Mouse (Mus musculus) hindbrain, embryonic 16.5 days (tissue): ENCODE measurements around the gene Galp. TPM values are rescaled to one million over a fixed set of nuclear protein-coding genes. Genes with fewer than 3 reads are reported as not detected.

Experiments
- ATAC-seq: fragments of 200-750 bp; cut with Nextera tagmentation; 2 replicates; pipeline ENCODE4 v1.8.0; 2017; ENCODE audit warnings: moderate TSS enrichment, moderate library complexity
- H3K27ac ChIP-seq: fragments of 300-500 bp; sonication (generic); 2 replicates; pipeline ENCODE4 v1.5.1; 2014; ENCODE audit warnings: low read depth, mild to moderate bottlenecking, control low read depth, low read length, moderate library complexity
- H3K27me3 ChIP-seq: fragments of 300-500 bp; sonication (generic); replicated peaks from 2 replicates; pipeline ENCODE4 v1.6.1; 2014; ENCODE audit warnings: low read length; ENCODE audit not compliant: control insufficient read depth, insufficient read depth
- H3K36me3 ChIP-seq: fragments of 300-500 bp; sonication (generic); 2 replicates; pipeline ENCODE4 v1.6.1; 2014; ENCODE audit warnings: mild to moderate bottlenecking, low read length, moderate library complexity, mixed read lengths; ENCODE audit not compliant: control insufficient read depth, insufficient read depth
- H3K4me1 ChIP-seq: fragments of 300-500 bp; sonication (generic); 2 replicates; pipeline ENCODE4 v1.6.1; 2014; ENCODE audit warnings: low read depth, low read length; ENCODE audit not compliant: control insufficient read depth, insufficient read depth
- H3K4me2 ChIP-seq: fragments of 300-500 bp; sonication (generic); 2 replicates; pipeline ENCODE4 v1.6.1; 2014; ENCODE audit warnings: mild to moderate bottlenecking, low read length, control low read depth, moderate library complexity
- H3K4me3 ChIP-seq: fragments of 300-500 bp; sonication (generic); 2 replicates; pipeline ENCODE4 v1.5.1; 2014; ENCODE audit warnings: mild to moderate bottlenecking, low read length, control low read depth, moderate library complexity
- H3K9ac ChIP-seq: fragments of 300-500 bp; sonication (generic); 2 replicates; pipeline ENCODE4 v1.6.1; 2014; ENCODE audit warnings: low read depth, mild to moderate bottlenecking, control low read depth, low read length, moderate library complexity
- H3K9me3 ChIP-seq: fragments of 300-500 bp; sonication (generic); 2 replicates; pipeline ENCODE4 v1.6.1; 2014; ENCODE audit warnings: mild to moderate bottlenecking, low read length, moderate library complexity; ENCODE audit not compliant: control insufficient read depth
- WGBS: fragments of 180-500 bp; shearing (Covaris S2); extraction: QIAGEN DNeasy Blood & Tissue Kit; methylation state at CpG from one replicate; pipeline ENCODE4 v1.1.7; 2014; 5-methylcytosine and 5-hydroxymethylcytosine counted together
- polyA plus RNA-seq: library from polyadenylated mRNA; unstranded; fragments of >200 nt; fragmentation: Nextera tagmentation; extraction: Ambion mirVana; gene quantifications from 2 replicates; pipeline ENCODE4 v1.2.1, GENCODE M21; 2015

Gene Galp
- polyA plus RNA-seq, 1 experiment from 2014 or later = not detected

DNA sequence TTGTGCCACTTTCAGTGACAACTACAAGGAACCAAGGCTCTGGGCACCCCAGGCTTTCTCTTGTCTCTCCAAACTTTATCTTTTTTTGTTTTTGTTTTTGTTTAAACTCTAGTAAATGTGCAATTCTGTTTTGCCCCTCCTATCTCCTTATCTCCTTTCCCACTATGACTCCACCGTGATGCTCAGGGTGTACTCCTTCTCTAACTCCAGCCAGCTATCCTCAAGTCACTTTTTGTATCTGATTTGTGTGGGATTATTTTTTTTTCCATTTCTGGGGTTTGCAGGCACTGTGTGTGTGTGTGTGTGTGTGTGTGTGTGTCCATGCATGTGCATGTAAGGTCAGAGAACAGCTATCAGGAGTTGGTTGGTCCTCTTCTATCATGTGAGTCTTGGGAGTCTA, 39.4 kb upstream of the Galp start:
- peaks cover 26% of the 10 kb centered on the region for H3K4me1 ChIP-seq
- no peak for ATAC-seq

DNA sequence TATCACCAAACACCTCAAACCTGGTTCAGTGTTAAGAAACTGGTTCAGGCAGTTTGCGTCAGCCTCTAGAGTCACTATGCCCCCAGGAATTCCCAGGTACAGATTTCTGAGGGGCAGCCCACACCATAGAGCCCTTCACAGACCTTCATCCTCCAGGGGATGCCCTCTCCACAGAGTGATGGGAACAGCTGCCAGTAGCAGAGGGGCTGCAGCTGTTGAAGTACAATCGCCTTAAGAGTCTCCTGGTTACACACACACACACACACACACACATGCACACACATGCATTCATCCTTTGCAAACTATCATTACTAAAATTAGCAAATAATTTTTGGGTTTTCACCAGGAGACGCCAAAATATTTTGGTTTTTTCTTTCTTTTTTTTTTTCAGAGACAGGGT, 37.3 kb upstream of the Galp start:
- peaks cover 10% of the 10 kb centered on the region for H3K4me1 ChIP-seq
- H3K36me3 ChIP-seq = no peaks in the 10 kb centered on the region
- H3K27ac ChIP-seq = no peak overlapping the region
- H3K9ac ChIP-seq = no peak overlapping the region
- no peaks in the 10 kb centered on the region for H3K27me3 ChIP-seq
- WGBS = 84% methylated on average over 3 of the region's 3 CpGs
- no peak overlapping the region for H3K4me3 ChIP-seq
- ATAC-seq = no peak
- no peak overlapping the region for H3K4me2 ChIP-seq
- H3K9me3 ChIP-seq = no peaks in the 10 kb centered on the region

More for the DNA sequence above, 39.4 kb upstream of the Galp start:
- Histone ChIP-seq H3K9me3 (no peaks in the 10 kb centered on the region), H3K36me3 (no peaks in the 10 kb centered on the region), H3K4me3 (no peak overlapping the region), H3K27ac (no peak overlapping the region), H3K9ac (no peak overlapping the region), H3K4me2 (no peak overlapping the region), H3K27me3 (no peaks in the 10 kb centered on the region)
- 89% methylated on average over 1 of the region's 1 CpGs for WGBS

- no peak for ATAC-seq
- no peak overlapping the region for H3K27ac ChIP-seq
- H3K27me3 ChIP-seq = no peaks in the 10 kb centered on the region
- no peak overlapping the region for H3K9ac ChIP-seq
- H3K4me1 ChIP-seq = peaks cover 4% of the 10 kb centered on the region
- H3K9me3 ChIP-seq = no peaks in the 10 kb centered on the region
- no peak overlapping the region for H3K4me2 ChIP-seq
- no peak overlapping the region for H3K4me3 ChIP-seq
- no peaks in the 10 kb centered on the region for H3K36me3 ChIP-seq
- WGBS = 65% methylated on average over 3 of the region's 3 CpGs
These were observed 35.3 kb upstream of the Galp start for GRCm38 (mm10) chr7:6161541-6161940.

DNA sequence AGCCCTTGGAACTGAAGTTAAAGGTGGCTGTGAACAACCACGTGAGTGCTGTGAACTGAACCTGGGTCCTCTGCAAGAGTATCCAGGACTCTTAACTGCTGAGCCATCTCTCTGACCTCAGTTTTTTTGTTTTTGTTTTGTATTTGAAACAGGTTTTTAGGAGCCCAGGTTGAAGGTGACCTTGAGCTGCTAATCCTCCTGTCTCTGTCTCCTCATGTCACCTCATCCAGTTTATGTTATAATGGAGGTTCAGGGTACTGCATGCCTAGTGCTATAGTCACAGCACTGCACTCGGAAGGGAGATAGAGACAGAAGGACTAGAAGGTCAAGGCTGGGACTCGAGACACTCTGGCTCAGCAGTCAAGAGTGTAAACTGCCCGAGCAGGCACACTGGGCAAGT, 34.7 kb upstream of the Galp start:
- 83% methylated on average over 4 of the region's 4 CpGs for WGBS
- H3K4me1 ChIP-seq = no peaks in the 10 kb centered on the region
- H3K27me3 ChIP-seq = no peaks in the 10 kb centered on the region
- no peak overlapping the region for H3K27ac ChIP-seq
- H3K4me3 ChIP-seq = no peak overlapping the region
- ATAC-seq = no peak
- no peak overlapping the region for H3K4me2 ChIP-seq
- no peak overlapping the region for H3K9ac ChIP-seq
- no peaks in the 10 kb centered on the region for H3K9me3 ChIP-seq
- no peaks in the 10 kb centered on the region for H3K36me3 ChIP-seq

- Histone ChIP-seq H3K36me3 (no peaks in the 10 kb centered on the region), H3K27me3 (no peaks in the 10 kb centered on the region), H3K4me2 (no peak overlapping the region), H3K9me3 (no peaks in the 10 kb centered on the region), H3K27ac (no peak overlapping the region), H3K4me1 (no peaks in the 10 kb centered on the region), H3K9ac (no peak overlapping the region), H3K4me3 (no peak overlapping the region)
- ATAC-seq = no peak
- 75% methylated on average over 5 of the region's 5 CpGs for WGBS
These were observed 32.2 kb upstream of the Galp start for GRCm38 (mm10) chr7:6164671-6165070.

DNA sequence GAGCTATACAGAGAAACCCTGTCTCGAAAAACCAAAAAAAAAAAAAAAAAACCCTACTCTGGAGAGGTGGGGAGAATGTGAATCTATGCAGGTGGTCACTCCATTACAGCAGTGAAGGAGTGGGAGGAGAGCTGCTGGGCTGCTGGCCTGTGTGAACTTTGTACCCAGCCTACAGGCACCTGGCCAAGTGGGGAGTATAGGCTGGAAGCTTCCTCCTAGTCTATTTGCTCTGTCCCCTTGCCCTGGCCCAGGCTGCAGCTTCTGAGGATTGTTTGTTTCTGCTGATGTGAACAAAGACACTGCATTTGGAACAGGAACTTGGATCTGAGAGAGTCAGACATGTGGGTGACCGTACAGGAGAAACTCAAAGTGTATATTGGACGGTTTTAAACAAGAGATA, 27.5 kb upstream of the Galp start:
- Histone ChIP-seq H3K27ac (no peak overlapping the region), H3K27me3 (no peaks in the 10 kb centered on the region), H3K9ac (no peak overlapping the region), H3K9me3 (no peaks in the 10 kb centered on the region), H3K4me3 (no peak overlapping the region), H3K4me2 (no peak overlapping the region), H3K4me1 (peaks cover 5% of the 10 kb centered on the region), H3K36me3 (no peaks in the 10 kb centered on the region)
- WGBS = 73% methylated on average over 3 of the region's 3 CpGs
- no peak for ATAC-seq

GRCm38 (mm10) chr7:6170391-6170790, 26.5 kb upstream of the Galp start:
- no peak for ATAC-seq
- Histone ChIP-seq H3K4me1 (peaks cover 5% of the 10 kb centered on the region), H3K9ac (no peak overlapping the region), H3K27me3 (no peaks in the 10 kb centered on the region), H3K9me3 (no peaks in the 10 kb centered on the region), H3K4me2 (no peak overlapping the region), H3K27ac (no peak overlapping the region), H3K36me3 (no peaks in the 10 kb centered on the region), H3K4me3 (no peak overlapping the region)
- 84% methylated on average over 9 of the region's 9 CpGs for WGBS

- peak overlapping the region; percentile 73; the same call in 1 of the 2 replicates for H3K27ac ChIP-seq
- WGBS = 57% methylated on average over 6 of the region's 6 CpGs
These were observed 26.0 kb upstream of the Galp start for GRCm38 (mm10) chr7:6170871-6171270.

GRCm38 (mm10) chr7:6171444-6172005, 25.4 kb upstream of the Galp start:
- peak; percentile 39 for ATAC-seq
- Histone ChIP-seq H3K4me2 (peak overlapping the region; percentile 61), H3K27me3 (no peaks in the 10 kb centered on the region), H3K4me3 (peak overlapping the region; percentile 71), H3K36me3 (no peaks in the 10 kb centered on the region), H3K9ac (peak overlapping the region; percentile 43), H3K9me3 (no peaks in the 10 kb centered on the region), H3K27ac (peak overlapping the region; percentile 73), H3K4me1 (peaks cover 5% of the 10 kb centered on the region)
- WGBS = under 1% methylated on average over 24 of the region's 24 CpGs

More at GRCm38 (mm10) chr7:6170871-6171270, 26.0 kb upstream of the Galp start:
- no peak for ATAC-seq
- no peaks in the 10 kb centered on the region for H3K27me3 ChIP-seq
- H3K9ac ChIP-seq = no peak overlapping the region; the same call in 1 of the 2 replicates
- H3K9me3 ChIP-seq = no peaks in the 10 kb centered on the region
- peaks cover 5% of the 10 kb centered on the region for H3K4me1 ChIP-seq
- no peak overlapping the region for H3K4me3 ChIP-seq
- H3K36me3 ChIP-seq = no peaks in the 10 kb centered on the region
- peak overlapping the region; percentile 61 for H3K4me2 ChIP-seq
